Mouse (Mus musculus) heart, adult 2 months (tissue): ENCODE results near the gene Gpat3. TPM values are rescaled to one million over a fixed set of nuclear protein-coding genes. Genes with fewer than 3 reads are reported as not detected.

Source experiments
- DNase-seq, 2 experiments: peaks; one replicate each; pipeline ENCODE4 v3.0.0; 2021
- H3K27ac ChIP-seq: fragments of 200-600 bp; 2 replicates; pipeline ENCODE4 v1.8.1; 2022
- H3K27me3 ChIP-seq: fragments of 200-500 bp; 2 replicates; pipeline ENCODE4 v1.6.1; 2012; ENCODE audit warnings: mild to moderate bottlenecking, low read length, inconsistent platforms, mixed read lengths; ENCODE audit not compliant: control insufficient read depth, insufficient read depth
- H3K36me3 ChIP-seq: fragments of 200-500 bp; 2 replicates; pipeline ENCODE4 v1.6.1; 2012; ENCODE audit warnings: low read length, inconsistent platforms; ENCODE audit not compliant: control insufficient read depth, insufficient read depth
- H3K4me1 ChIP-seq: fragments of 200-500 bp; 2 replicates; pipeline ENCODE4 v1.6.1; 2011; ENCODE audit warnings: low read length; ENCODE audit not compliant: control insufficient read depth, insufficient read depth
- H3K4me3 ChIP-seq: fragments of 200-600 bp; 2 replicates; pipeline ENCODE4 v1.8.1; 2022
- H3K79me2 ChIP-seq: fragments of 200-500 bp; replicated peaks from 2 replicates; pipeline ENCODE4 v1.6.1; 2012; ENCODE audit warnings: mild to moderate bottlenecking, inconsistent platforms, low read length, moderate library complexity, mixed read lengths; ENCODE audit not compliant: control insufficient read depth, insufficient read depth
- H3K9ac ChIP-seq: fragments of 200-500 bp; 2 replicates; pipeline ENCODE4 v1.6.1; 2012; ENCODE audit warnings: low read depth, mild to moderate bottlenecking, control low read depth, inconsistent platforms, low read length, mixed read lengths
- CTCF ChIP-seq: fragments of 200-600 bp; IDR thresholded peaks from 2 replicates; pipeline ENCODE4 v1.8.1; 2022; ENCODE audit warnings: antibody characterized with exemption, mild to moderate bottlenecking, moderate library complexity
- EP300 ChIP-seq: fragments of 200-500 bp; IDR thresholded peaks from 2 replicates; pipeline ENCODE4 v1.6.1; 2011; ENCODE audit warnings: low read depth, low read length, control low read depth; ENCODE audit not compliant: insufficient read depth
- POLR2A ChIP-seq: fragments of 200-500 bp; IDR thresholded peaks from 2 replicates; pipeline ENCODE4 v1.6.1; 2011; ENCODE audit warnings: mild to moderate bottlenecking, low read depth, low read length, control low read depth; ENCODE audit not compliant: insufficient read depth
- WGBS: fragments of 180-500 bp; shearing (Covaris S2); methylation state at CpG from one replicate; pipeline ENCODE4 v1.1.7; 2018; 5-methylcytosine and 5-hydroxymethylcytosine counted together
- intact Hi-C: fragments of 180-260 bp; cut with DNase I; formaldehyde crosslinking; loops from one replicate; pipeline ENCODE4 v1.15.1; 2025
- polyA plus RNA-seq: library from polyadenylated mRNA; depleted of rRNA; stranded (reverse); fragments of >200 nt; gene quantifications from 2 replicates; pipeline ENCODE4 v1.2.3, GENCODE M21; 2012
- total RNA-seq, 2 experiments: library from RNA; stranded (reverse); gene quantifications; 2 replicates each; pipeline ENCODE4 v1.2.3; 2021

Gpat3 gene
- total and polyA plus RNA-seq, 3 experiments = 7.1 to 24.2 (median 22.1) TPM

- intact Hi-C loops = loop anchor here (2.0 kb wide), 1 partner anchor 23 kb away; the partner anchor contains the start of genes Helq and Mrps18c
- no peaks in the 10 kb centered on the region; the same call in 1 of the 2 replicates for H3K4me1 ChIP-seq
- H3K27ac ChIP-seq = no peak overlapping the region
- H3K9ac ChIP-seq = no peak overlapping the region
- no peaks in the 10 kb centered on the region; the same call in 1 of the 2 replicates for H3K36me3 ChIP-seq
- H3K27me3 ChIP-seq = no peaks in the 10 kb centered on the region
- DNase-seq = no peak
- H3K79me2 ChIP-seq = no peaks in the 10 kb centered on the region
- WGBS = 71% methylated on average over 8 of the region's 8 CpGs
- TF ChIP-seq POLR2A = no peak
- TF ChIP-seq EP300 = no peak
- no peak for TF ChIP-seq CTCF
- H3K4me3 ChIP-seq = peak overlapping the region; percentile 67
Observed at GRCm38 (mm10) chr5:100821375-100821774, 24.1 kb upstream of the Gpat3 start.

GRCm38 (mm10) chr5:100822826-100823225 lies 22.7 kb upstream of the Gpat3 start:
- no peak for DNase-seq
- 61% methylated on average over 7 of the region's 7 CpGs for WGBS
- Histone ChIP-seq H3K79me2 (no peaks in the 10 kb centered on the region), H3K36me3 (no peaks in the 10 kb centered on the region), H3K9ac (no peak overlapping the region), H3K27ac (no peak overlapping the region), H3K4me1 (no peaks in the 10 kb centered on the region; the same call in 1 of the 2 replicates), H3K4me3 (no peak overlapping the region), H3K27me3 (no peaks in the 10 kb centered on the region)
- intact Hi-C loops = no loop called here
- TF ChIP-seq POLR2A (no peak), CTCF (no peak), EP300 (no peak)

- intact Hi-C loops = loop anchor here (1.0 to 5.0 kb wide), 2 partner anchors 41 to 89 kb away; no protein-coding TSS in a partner anchor
- WGBS = 23% methylated on average over 2 of the region's 2 CpGs
- no peak for TF ChIP-seq POLR2A
- no peak for TF ChIP-seq EP300
- TF ChIP-seq CTCF = peak; percentile 70
- no peak overlapping the region for H3K4me3 ChIP-seq
- H3K79me2 ChIP-seq = no peaks in the 10 kb centered on the region
- DNase-seq = no peak
- no peak overlapping the region for H3K27ac ChIP-seq
- no peaks in the 10 kb centered on the region for H3K27me3 ChIP-seq
- no peak overlapping the region for H3K9ac ChIP-seq
- H3K36me3 ChIP-seq = no peaks in the 10 kb centered on the region
- H3K4me1 ChIP-seq = no peaks in the 10 kb centered on the region; the same call in 1 of the 2 replicates
Observed at GRCm38 (mm10) chr5:100825975-100826374, 19.5 kb upstream of the Gpat3 start.

- no peak overlapping the region for H3K27ac ChIP-seq
- no peak for TF ChIP-seq POLR2A
- no peak for TF ChIP-seq EP300
- TF ChIP-seq CTCF = no peak
- H3K4me3 ChIP-seq = no peak overlapping the region
- DNase-seq = no peak
- intact Hi-C loops = loop anchor here (1.0 to 5.0 kb wide), 2 partner anchors 41 to 89 kb away; no protein-coding TSS in a partner anchor
- no peaks in the 10 kb centered on the region for H3K36me3 ChIP-seq
- no peaks in the 10 kb centered on the region for H3K79me2 ChIP-seq
- 75% methylated on average over 7 of the region's 7 CpGs for WGBS
- H3K27me3 ChIP-seq = no peaks in the 10 kb centered on the region
- no peaks in the 10 kb centered on the region for H3K4me1 ChIP-seq
- H3K9ac ChIP-seq = no peak overlapping the region
Observed at GRCm38 (mm10) chr5:100826531-100826930, 19.0 kb upstream of the Gpat3 start.

GRCm38 (mm10) chr5:100828701-100829100 lies 16.8 kb upstream of the Gpat3 start:
- DNase-seq = no peak
- H3K4me3 ChIP-seq = no peak overlapping the region
- H3K27ac ChIP-seq = no peak overlapping the region
- intact Hi-C loops = loop anchor here (5.0 kb wide), 1 partner anchor 39 kb away; no protein-coding TSS in a partner anchor
- H3K4me1 ChIP-seq = no peaks in the 10 kb centered on the region
- TF ChIP-seq EP300 (no peak), CTCF (no peak), POLR2A (no peak)
- H3K27me3 ChIP-seq = no peaks in the 10 kb centered on the region
- no peaks in the 10 kb centered on the region for H3K36me3 ChIP-seq
- no peak overlapping the region for H3K9ac ChIP-seq
- H3K79me2 ChIP-seq = no peaks in the 10 kb centered on the region
- WGBS = 79% methylated on average over 3 of the region's 3 CpGs

GRCm38 (mm10) chr5:100832680-100833079 lies 12.8 kb upstream of the Gpat3 start:
- Histone ChIP-seq H3K4me3 (no peak overlapping the region), H3K79me2 (no peaks in the 10 kb centered on the region), H3K36me3 (no peaks in the 10 kb centered on the region), H3K9ac (no peak overlapping the region), H3K27ac (no peak overlapping the region), H3K4me1 (no peaks in the 10 kb centered on the region; the same call in 1 of the 2 replicates), H3K27me3 (no peaks in the 10 kb centered on the region)
- no peak for TF ChIP-seq CTCF
- no peak for TF ChIP-seq POLR2A
- no peak for TF ChIP-seq EP300
- 88% methylated on average over 3 of the region's 3 CpGs for WGBS
- intact Hi-C loops = no loop called here
- DNase-seq = no peak
